Mouse (Mus musculus) stomach, embryonic 16.5 days (tissue): Measurements from ENCODE around the gene Adam11. TPM values are rescaled to one million over a fixed set of nuclear protein-coding genes. Genes with fewer than 3 reads are reported as not detected.

Experiments used
- ATAC-seq: fragments of 200-750 bp; cut with Nextera tagmentation; 2 replicates; pipeline ENCODE4 v1.8.0; 2017; ENCODE audit warnings: moderate number of reproducible peaks, moderate TSS enrichment; ENCODE audit not compliant: insufficient read depth, low FRiP score
- H3K27ac ChIP-seq: fragments of 300-500 bp; sonication (generic); 2 replicates; pipeline ENCODE4 v1.5.1; 2014; ENCODE audit warnings: low read length
- H3K27me3 ChIP-seq: fragments of 300-500 bp; sonication (generic); 2 replicates; pipeline ENCODE4 v1.6.1; 2014; ENCODE audit warnings: low read length, control low read depth, mixed read lengths; ENCODE audit not compliant: control insufficient read depth, insufficient read depth
- H3K36me3 ChIP-seq: fragments of 300-500 bp; sonication (generic); 2 replicates; pipeline ENCODE4 v1.6.1; 2014; ENCODE audit warnings: low read length; ENCODE audit not compliant: control insufficient read depth, insufficient read depth
- H3K4me1 ChIP-seq: fragments of 300-500 bp; sonication (generic); 2 replicates; pipeline ENCODE4 v1.6.1; 2014; ENCODE audit warnings: low read length, control low read depth, mixed read lengths; ENCODE audit not compliant: control insufficient read depth, insufficient read depth
- H3K4me2 ChIP-seq: fragments of 300-500 bp; sonication (generic); 2 replicates; pipeline ENCODE4 v1.6.1; 2014; ENCODE audit warnings: low read depth, low read length, mixed read lengths
- H3K4me3 ChIP-seq: fragments of 300-500 bp; sonication (generic); replicated peaks from 2 replicates; pipeline ENCODE4 v1.5.1; 2014; ENCODE audit warnings: mild to moderate bottlenecking, low read length
- H3K9ac ChIP-seq: fragments of 300-500 bp; sonication (generic); 2 replicates; pipeline ENCODE4 v1.6.1; 2014; ENCODE audit warnings: low read length
- H3K9me3 ChIP-seq: fragments of 300-500 bp; sonication (generic); replicated peaks from 2 replicates; pipeline ENCODE4 v1.6.1; 2016; ENCODE audit warnings: low read length, control low read depth; ENCODE audit not compliant: control insufficient read depth
- WGBS: fragments of 180-500 bp; shearing (Covaris S2); extraction: QIAGEN DNeasy Blood & Tissue Kit; methylation state at CpG from one replicate; pipeline ENCODE4 v1.1.7; 2014; 5-methylcytosine and 5-hydroxymethylcytosine counted together
- polyA plus RNA-seq: library from polyadenylated mRNA; unstranded; fragments of >200 nt; fragmentation: Nextera tagmentation; extraction: Ambion mirVana; gene quantifications from 2 replicates; pipeline ENCODE4 v1.2.1, GENCODE M21; 2015

Adam11 gene
- polyA plus RNA-seq, 1 experiment from 2014 or later: 4.5 TPM

DNA sequence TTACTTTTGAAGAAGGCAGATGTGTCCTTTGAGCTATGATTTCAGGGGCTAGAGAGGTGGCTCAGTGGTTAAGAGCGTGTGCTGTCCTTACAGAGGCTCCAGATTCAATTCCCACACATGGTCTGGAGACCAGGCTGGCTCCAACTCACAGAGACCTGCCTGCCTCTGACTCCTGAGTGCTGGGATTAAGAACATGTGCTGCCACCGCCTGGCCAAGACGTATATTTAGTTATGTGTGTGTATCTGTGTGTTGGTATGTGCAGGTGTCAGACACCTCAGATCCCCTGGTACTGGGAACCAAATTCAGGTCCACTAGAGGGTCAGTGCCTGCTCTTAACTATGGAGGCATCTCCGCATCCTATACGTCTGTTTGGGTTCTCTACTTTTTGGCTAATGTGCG lies 26.3 kb upstream of the Adam11 start:
- Histone ChIP-seq H3K27me3 (no peaks in the 10 kb centered on the region), H3K9ac (no peak overlapping the region), H3K36me3 (no peaks in the 10 kb centered on the region), H3K4me1 (peaks cover 8% of the 10 kb centered on the region), H3K27ac (no peak overlapping the region), H3K4me3 (no peak overlapping the region), H3K4me2 (no peak overlapping the region), H3K9me3 (no peaks in the 10 kb centered on the region)
- 87% methylated on average over 6 of the region's 6 CpGs for WGBS
- ATAC-seq: no peak

DNA sequence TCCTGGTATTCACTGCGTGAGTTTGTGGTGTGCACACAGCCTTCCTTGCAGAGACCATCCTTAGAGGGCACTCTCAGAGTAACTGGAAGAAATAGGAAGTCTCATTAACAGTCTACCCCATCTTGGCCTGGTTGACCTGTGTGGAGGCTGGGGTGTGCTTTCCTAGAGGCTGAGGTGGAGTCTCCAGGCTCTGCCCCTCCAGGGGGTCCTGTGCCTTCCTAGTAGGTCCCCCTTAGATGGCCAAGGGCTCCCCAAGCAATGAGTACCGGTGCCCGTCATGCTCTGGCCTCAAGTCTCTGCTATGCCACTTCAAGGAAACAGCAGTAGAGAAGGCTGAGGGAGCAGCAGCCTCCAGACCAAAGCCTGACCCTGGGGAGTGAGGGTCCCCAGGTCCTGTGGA lies 23.2 kb upstream of the Adam11 start:
- 88% methylated on average over 3 of the region's 3 CpGs for WGBS
- no peaks in the 10 kb centered on the region for H3K9me3 ChIP-seq
- no peak overlapping the region for H3K4me3 ChIP-seq
- H3K9ac ChIP-seq: no peak overlapping the region
- no peak overlapping the region for H3K27ac ChIP-seq
- no peaks in the 10 kb centered on the region for H3K27me3 ChIP-seq
- ATAC-seq: no peak
- H3K36me3 ChIP-seq: no peaks in the 10 kb centered on the region
- peaks cover 14% of the 10 kb centered on the region for H3K4me1 ChIP-seq
- H3K4me2 ChIP-seq: no peak overlapping the region

DNA sequence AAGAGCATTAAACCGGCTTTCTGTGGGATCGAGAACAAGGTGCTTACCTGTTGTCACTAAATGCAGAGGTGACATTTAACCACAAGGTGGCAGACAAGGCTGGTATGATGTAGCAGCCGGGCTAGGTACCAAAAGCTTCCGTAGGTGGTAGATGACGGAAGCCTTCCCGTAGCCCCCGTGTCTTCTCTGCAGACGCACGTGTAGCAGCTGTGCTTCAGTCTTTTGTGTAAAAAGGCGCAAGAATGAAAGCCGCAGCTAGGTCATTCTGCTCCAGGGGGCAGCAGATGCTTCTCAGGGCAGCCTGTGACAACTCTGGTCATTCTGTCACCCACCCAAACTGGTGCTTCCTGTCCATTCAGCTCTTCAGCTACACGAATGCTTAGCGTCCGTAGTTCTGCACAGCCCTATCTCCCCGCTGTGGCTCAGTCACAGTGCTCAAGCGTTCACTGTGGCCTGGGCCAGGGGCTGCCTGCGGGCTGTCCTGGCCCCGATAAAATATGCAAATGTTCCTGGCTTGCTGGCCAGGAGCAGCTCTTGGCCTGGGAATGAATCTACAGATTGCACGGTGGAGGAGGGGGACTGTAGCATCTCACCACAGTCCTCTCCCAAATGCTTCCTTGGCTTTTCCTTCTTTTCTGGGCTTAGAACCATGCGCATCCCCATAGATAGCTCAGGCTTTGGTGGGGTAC lies 21.8 kb upstream of the Adam11 start:
- H3K4me3 ChIP-seq: peak overlapping the region; percentile 31
- peak overlapping the region; percentile 50; the same call in 1 of the 2 replicates for H3K9ac ChIP-seq
- H3K27ac ChIP-seq: no peak overlapping the region
- H3K4me2 ChIP-seq: peak overlapping the region; percentile 60
- no peaks in the 10 kb centered on the region for H3K36me3 ChIP-seq
- no peaks in the 10 kb centered on the region for H3K27me3 ChIP-seq
- H3K4me1 ChIP-seq: peaks cover 14% of the 10 kb centered on the region
- WGBS: 7% methylated on average over 20 of the region's 20 CpGs
- peak; percentile 59 for ATAC-seq
- no peaks in the 10 kb centered on the region for H3K9me3 ChIP-seq

DNA sequence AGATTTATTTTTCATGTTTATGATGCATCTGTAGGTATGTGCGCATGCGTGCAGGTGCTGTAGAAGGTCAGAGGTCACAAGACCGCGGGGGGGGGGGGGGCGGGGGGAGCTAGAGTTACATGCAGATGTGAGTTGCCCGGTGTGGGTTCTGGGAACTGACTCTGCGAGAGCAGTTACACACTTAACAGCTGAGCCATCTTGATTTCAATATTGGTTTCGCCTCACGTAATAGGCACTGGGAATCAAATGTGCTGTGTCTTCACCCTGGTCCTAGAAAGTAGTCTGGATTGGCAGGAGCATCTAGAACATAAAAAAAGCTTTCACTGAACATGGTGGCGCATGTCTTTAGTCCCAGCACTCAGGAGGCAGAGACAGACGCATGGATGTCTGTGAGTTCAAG lies 20.6 kb upstream of the Adam11 start:
- no peak for ATAC-seq
- Histone ChIP-seq H3K27ac (no peak overlapping the region), H3K4me2 (no peak overlapping the region), H3K9me3 (no peaks in the 10 kb centered on the region), H3K9ac (no peak overlapping the region), H3K27me3 (no peaks in the 10 kb centered on the region), H3K36me3 (no peaks in the 10 kb centered on the region), H3K4me1 (peaks cover 14% of the 10 kb centered on the region), H3K4me3 (no peak overlapping the region)
- 61% methylated on average over 11 of the region's 11 CpGs for WGBS

DNA sequence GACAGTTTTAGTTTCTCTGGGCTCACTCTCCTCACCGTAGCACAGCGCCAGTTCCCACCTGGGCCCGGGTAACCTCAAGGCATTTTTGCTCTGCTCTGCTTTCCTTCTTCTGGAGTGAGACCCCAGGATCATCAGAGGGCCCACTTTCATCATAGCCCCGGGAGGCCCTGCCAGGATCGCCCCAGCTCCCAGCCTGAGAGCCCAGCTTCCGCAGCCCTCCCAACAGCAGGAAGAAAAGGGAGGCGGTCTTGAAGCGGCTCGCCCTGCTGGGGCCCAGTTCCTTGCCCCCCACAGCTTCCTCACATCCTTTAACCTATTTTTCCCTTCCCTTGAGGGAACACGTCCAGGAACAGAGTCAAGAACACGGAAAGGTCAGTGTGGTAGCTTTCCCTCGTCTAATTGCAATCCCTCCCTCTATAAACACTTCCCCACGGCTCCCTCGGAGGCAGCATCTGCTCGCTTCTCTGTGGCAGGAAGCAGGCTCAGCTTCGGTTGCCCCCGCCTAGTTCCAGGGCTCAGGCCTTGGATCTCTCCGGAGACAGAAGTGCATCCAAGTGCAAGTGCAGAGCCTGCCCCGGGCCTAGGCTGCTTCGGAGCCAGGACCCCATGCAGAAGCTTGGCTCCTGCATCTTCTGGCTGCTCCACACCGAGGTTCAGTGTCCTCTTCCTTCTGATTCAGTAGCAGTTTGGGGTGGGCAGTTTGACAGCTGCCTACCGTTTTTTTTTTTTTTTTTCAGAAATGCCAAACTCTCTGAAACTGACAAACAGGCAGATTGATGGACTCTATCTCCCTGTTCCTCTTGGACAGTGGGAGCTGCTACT lies 19.9 kb upstream of the Adam11 start:
- H3K4me3 ChIP-seq: no peak overlapping the region
- H3K27me3 ChIP-seq: no peaks in the 10 kb centered on the region
- H3K9ac ChIP-seq: peak overlapping the region; percentile 58
- no peaks in the 10 kb centered on the region for H3K36me3 ChIP-seq
- H3K9me3 ChIP-seq: no peaks in the 10 kb centered on the region
- H3K27ac ChIP-seq: peak overlapping the region; percentile 27; the same call in 1 of the 2 replicates
- 0 out of 2 replicates have a peak overlapping the region, but pooled peaks have one; percentile 19 for H3K4me2 ChIP-seq
- WGBS: 17% methylated on average over 22 of the region's 22 CpGs
- peaks cover 14% of the 10 kb centered on the region for H3K4me1 ChIP-seq
- ATAC-seq: peak; percentile 37; the same call in 1 of the 2 replicates

DNA sequence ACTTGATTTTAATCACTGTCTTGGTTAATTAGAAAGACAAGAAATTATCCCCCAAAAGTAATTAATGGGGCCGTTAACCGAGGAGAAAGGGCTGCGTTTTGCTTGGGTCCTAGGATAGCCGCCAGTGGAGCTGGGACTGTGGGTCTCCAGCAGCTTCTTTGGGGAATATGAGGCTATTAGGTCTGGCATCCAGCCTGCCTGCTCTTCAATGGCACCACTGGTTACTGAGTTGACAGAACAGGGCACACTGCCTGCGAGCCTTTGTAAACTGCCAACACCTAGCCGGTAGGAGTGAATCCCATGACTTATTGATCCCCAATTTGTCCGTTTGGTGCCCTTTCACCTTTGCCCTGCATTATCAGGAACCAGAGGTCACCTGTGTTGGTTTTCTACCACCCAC lies 19.2 kb upstream of the Adam11 start:
- Histone ChIP-seq H3K4me1 (peaks cover 14% of the 10 kb centered on the region), H3K9ac (no peak overlapping the region), H3K27ac (no peak overlapping the region), H3K9me3 (no peaks in the 10 kb centered on the region), H3K27me3 (no peaks in the 10 kb centered on the region), H3K4me2 (no peak overlapping the region), H3K4me3 (no peak overlapping the region), H3K36me3 (no peaks in the 10 kb centered on the region)
- 54% methylated on average over 7 of the region's 7 CpGs for WGBS
- no peak for ATAC-seq

DNA sequence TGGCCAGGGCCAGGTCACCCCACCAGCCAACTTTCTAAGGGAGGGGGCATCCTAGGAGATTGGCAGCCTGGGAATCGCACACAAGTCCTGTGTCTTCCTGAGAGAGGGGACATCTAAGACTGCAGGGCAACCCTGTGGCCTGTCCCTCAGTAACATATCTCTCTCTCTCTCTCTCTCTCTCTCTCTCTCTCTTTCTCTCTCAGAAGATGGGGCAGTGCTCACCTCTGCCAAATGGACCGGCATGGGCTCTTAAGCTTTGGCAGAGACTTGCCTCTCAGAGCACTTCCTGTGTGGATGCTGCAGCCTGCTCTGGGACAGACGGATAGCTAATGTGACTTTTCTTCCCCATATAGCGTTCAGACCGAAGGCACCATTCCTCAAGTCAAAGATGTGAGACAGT lies 18.4 kb upstream of the Adam11 start:
- H3K4me3 ChIP-seq: no peak overlapping the region
- peaks cover 14% of the 10 kb centered on the region for H3K4me1 ChIP-seq
- no peaks in the 10 kb centered on the region for H3K27me3 ChIP-seq
- no peak overlapping the region for H3K27ac ChIP-seq
- H3K9me3 ChIP-seq: no peaks in the 10 kb centered on the region
- no peak overlapping the region for H3K4me2 ChIP-seq
- H3K9ac ChIP-seq: no peak overlapping the region
- no peak for ATAC-seq
- H3K36me3 ChIP-seq: no peaks in the 10 kb centered on the region
- WGBS: 67% methylated on average over 5 of the region's 5 CpGs

DNA sequence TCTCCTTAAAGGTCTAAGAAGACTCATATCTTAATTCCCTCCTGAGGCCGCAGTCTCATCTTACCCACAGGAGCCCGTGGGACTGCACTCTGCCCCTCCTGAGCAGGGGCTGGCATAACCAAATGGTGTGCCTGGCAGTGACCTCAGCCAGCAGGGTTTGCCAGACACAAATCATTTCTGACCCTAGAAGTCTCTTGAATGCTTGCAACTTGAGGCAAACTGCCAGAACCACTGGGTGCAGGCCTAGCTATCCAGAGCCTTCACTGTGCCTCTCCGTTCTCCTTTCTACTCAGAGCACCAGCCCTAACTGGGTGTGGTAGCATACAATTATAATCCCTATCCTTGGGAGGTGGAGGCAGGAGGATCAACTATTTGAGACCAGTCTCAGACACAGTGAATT lies 16.5 kb upstream of the Adam11 start:
- Histone ChIP-seq H3K36me3 (no peaks in the 10 kb centered on the region), H3K27me3 (no peaks in the 10 kb centered on the region), H3K4me2 (no peak overlapping the region), H3K4me1 (peaks cover 8% of the 10 kb centered on the region), H3K9me3 (no peaks in the 10 kb centered on the region), H3K27ac (no peak overlapping the region), H3K4me3 (no peak overlapping the region), H3K9ac (no peak overlapping the region)
- 83% methylated on average over 3 of the region's 3 CpGs for WGBS
- no peak for ATAC-seq

DNA sequence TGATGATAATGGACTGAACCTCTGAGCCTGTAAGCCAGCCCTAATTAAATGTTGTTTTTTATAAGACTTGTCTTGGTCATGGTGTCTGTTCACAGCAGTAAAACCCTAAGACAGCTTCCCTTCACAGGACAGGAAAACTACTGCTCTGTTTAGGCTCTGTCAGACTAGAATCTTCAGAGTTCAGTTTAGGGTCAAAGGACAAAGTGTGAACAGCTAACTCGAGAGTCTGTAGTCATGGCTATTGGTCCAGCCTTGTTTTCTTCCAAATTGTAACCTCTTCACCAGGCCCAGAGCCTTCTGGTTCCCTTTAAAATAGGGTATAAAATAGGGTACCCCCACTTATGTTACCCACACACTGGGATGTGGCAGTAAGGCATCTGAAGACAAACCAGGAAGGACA lies 13.4 kb upstream of the Adam11 start:
- Histone ChIP-seq H3K9me3 (no peaks in the 10 kb centered on the region), H3K36me3 (no peaks in the 10 kb centered on the region), H3K9ac (no peak overlapping the region), H3K4me1 (no peaks in the 10 kb centered on the region; the same call in 1 of the 2 replicates), H3K4me3 (no peak overlapping the region), H3K27me3 (no peaks in the 10 kb centered on the region), H3K27ac (no peak overlapping the region), H3K4me2 (no peak overlapping the region)
- no peak for ATAC-seq
- WGBS: 35% methylated on average over 1 of the region's 1 CpGs
